Mouse (Mus musculus) olfactory bulb, adult 2 months (tissue): ENCODE data around the gene Mapk12.

Experiments used
- CTCF ChIP-seq: fragments of 200-500 bp; IDR thresholded peaks from 2 replicates; pipeline ENCODE4 v1.5.1; 2012; ENCODE audit warnings: low read depth, mild to moderate bottlenecking, low read length, moderate library complexity; ENCODE audit not compliant: insufficient read depth
- POLR2A ChIP-seq: fragments of 200-500 bp; IDR thresholded peaks from 2 replicates; pipeline ENCODE4 v1.6.1; 2012; ENCODE audit warnings: mild to moderate bottlenecking, low read depth, low read length, moderate library complexity; ENCODE audit not compliant: insufficient read depth

GRCm38 (mm10) chr15:89106976-89107375, 33.5 kb downstream of the Mapk12 start:
- TF ChIP-seq CTCF: no peak
- TF ChIP-seq POLR2A: no peak
